Mouse (Mus musculus) stomach, postnatal 0 days (tissue): ENCODE results near the gene Gm5269. TPM values are rescaled to one million over a fixed set of nuclear protein-coding genes. Genes with fewer than 3 reads are reported as not detected.

Experiments used
- ATAC-seq: fragments of 200-750 bp; cut with Nextera tagmentation; 2 replicates; pipeline ENCODE4 v1.8.0; 2017; ENCODE audit not compliant: low FRiP score, low TSS enrichment
- DNase-seq: peaks from one replicate; pipeline ENCODE4 v3.0.0-alpha.2; 2016; ENCODE audit warnings: low spot score
- H3K27ac ChIP-seq: fragments of 300-500 bp; sonication (generic); replicated peaks from 2 replicates; pipeline ENCODE4 v1.5.1; 2014; ENCODE audit warnings: mild to moderate bottlenecking, control low read depth
- H3K27me3 ChIP-seq: fragments of 300-500 bp; sonication (generic); 2 replicates; pipeline ENCODE4 v1.6.1; 2014; ENCODE audit warnings: low read length; ENCODE audit not compliant: control insufficient read depth, insufficient read depth
- H3K36me3 ChIP-seq: fragments of 300-500 bp; sonication (generic); 2 replicates; pipeline ENCODE4 v1.6.1; 2014; ENCODE audit warnings: low read length, mixed read lengths; ENCODE audit not compliant: control insufficient read depth, insufficient read depth
- H3K4me1 ChIP-seq: fragments of 300-500 bp; sonication (generic); replicated peaks from 2 replicates; pipeline ENCODE4 v1.6.1; 2014; ENCODE audit warnings: antibody characterized with exemption; ENCODE audit not compliant: control insufficient read depth, insufficient read depth
- H3K4me2 ChIP-seq: fragments of 300-500 bp; sonication (generic); replicated peaks from 2 replicates; pipeline ENCODE4 v1.6.1; 2014; ENCODE audit warnings: low read depth, mild to moderate bottlenecking, control low read depth, moderate library complexity
- H3K4me3 ChIP-seq: fragments of 300-500 bp; sonication (generic); 2 replicates; pipeline ENCODE4 v1.5.1; 2014; ENCODE audit warnings: low read depth, low read length, control low read depth
- H3K9ac ChIP-seq: fragments of 300-500 bp; sonication (generic); 2 replicates; pipeline ENCODE4 v1.6.1; 2014; ENCODE audit warnings: mild to moderate bottlenecking, low read length, control low read depth, mixed read lengths
- H3K9me3 ChIP-seq: fragments of 300-500 bp; sonication (generic); 2 replicates; pipeline ENCODE4 v1.6.1; 2016; ENCODE audit warnings: low read length; ENCODE audit not compliant: control insufficient read depth
- CTCF ChIP-seq: IDR thresholded peaks from 2 replicates; pipeline ENCODE4 v1.5.1; 2016; ENCODE audit warnings: antibody characterized with exemption, low read depth, mild to moderate bottlenecking, moderate library complexity
- EP300 ChIP-seq: optimal IDR thresholded peaks from 2 replicates; pipeline ENCODE3; 2016; ENCODE audit warnings: antibody characterized with exemption
- WGBS: fragments of 180-500 bp; shearing (Covaris S2); extraction: QIAGEN DNeasy Blood & Tissue Kit; methylation state at CpG from one replicate; pipeline ENCODE4 v1.1.7; 2014; 5-methylcytosine and 5-hydroxymethylcytosine counted together
- polyA plus RNA-seq: library from polyadenylated mRNA; unstranded; fragments of >200 nt; fragmentation: Nextera tagmentation; extraction: Ambion mirVana; gene quantifications from 2 replicates; pipeline ENCODE4 v1.2.1, GENCODE M21; 2015

Gm5269 gene
- polyA plus RNA-seq, 1 experiment from 2014 or later, result not detected

DNA sequence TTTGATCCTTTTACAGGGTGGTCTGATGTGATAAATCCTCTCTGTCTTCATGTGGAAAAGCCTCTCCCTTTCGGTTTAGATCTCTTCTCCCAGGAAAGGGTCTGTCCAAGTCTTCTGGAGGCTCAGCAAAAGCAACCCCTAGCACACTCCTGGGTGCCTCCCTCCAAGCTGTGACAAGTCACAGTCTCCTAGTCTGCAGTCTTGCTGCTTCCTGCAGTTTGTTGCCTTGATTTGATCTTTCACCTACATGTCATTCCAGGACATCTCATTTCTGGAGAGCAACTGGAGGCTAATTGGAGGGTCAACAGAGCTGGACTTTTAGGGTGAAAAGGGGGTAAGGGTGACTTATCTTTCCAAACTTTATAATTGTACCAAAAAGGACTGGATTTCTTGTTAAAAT lies 24.8 kb downstream of the Gm5269 start:
- Histone ChIP-seq H3K9ac (no peak overlapping the region), H3K36me3 (no peaks in the 10 kb centered on the region), H3K27me3 (no peaks in the 10 kb centered on the region), H3K4me1 (no peaks in the 10 kb centered on the region), H3K4me2 (no peak overlapping the region), H3K9me3 (no peaks in the 10 kb centered on the region), H3K4me3 (no peak overlapping the region), H3K27ac (no peak overlapping the region)
- ATAC-seq (no peak), DNase-seq (no peak)
- WGBS, result 29% methylated on average over 1 of the region's 1 CpGs
- TF ChIP-seq EP300 (no peak), CTCF (no peak)

DNA sequence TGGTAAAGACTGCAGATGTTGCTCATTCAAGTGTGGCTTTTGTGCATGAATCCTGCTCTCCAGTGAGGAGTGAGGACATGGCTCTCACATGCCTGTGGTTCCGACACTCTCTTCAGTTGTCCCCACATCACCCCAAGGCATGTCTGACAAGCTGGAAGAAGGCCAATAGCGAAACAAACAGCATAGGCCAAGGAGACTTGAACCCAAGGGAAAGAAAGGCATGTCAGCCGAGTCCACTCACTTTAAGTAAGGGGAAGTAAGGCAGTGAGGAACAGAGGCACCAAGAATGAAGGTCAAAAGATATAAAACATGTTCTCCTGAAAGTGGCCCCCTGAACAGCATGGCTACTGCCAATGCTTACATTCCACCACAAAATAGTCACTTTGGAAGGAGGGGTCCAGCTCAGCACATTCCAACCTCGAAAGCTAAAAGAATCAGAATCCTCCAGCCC lies 25.5 kb downstream of the Gm5269 start:
- peaks cover 4% of the 10 kb centered on the region; the same call in 1 of the 2 replicates for H3K4me1 ChIP-seq
- no peaks in the 10 kb centered on the region for H3K27me3 ChIP-seq
- H3K27ac ChIP-seq, result peak overlapping the region; percentile 46; the same call in 1 of the 2 replicates
- TF ChIP-seq EP300 (no peak), CTCF (no peak)
- no peaks in the 10 kb centered on the region for H3K9me3 ChIP-seq
- H3K36me3 ChIP-seq, result no peaks in the 10 kb centered on the region
- ATAC-seq (peak; percentile 49; the same call in 1 of the 2 replicates), DNase-seq (no peak)
- H3K4me2 ChIP-seq, result no peak overlapping the region
- no peak overlapping the region for H3K9ac ChIP-seq
- 28% methylated on average over 4 of the region's 4 CpGs for WGBS
- no peak overlapping the region for H3K4me3 ChIP-seq

DNA sequence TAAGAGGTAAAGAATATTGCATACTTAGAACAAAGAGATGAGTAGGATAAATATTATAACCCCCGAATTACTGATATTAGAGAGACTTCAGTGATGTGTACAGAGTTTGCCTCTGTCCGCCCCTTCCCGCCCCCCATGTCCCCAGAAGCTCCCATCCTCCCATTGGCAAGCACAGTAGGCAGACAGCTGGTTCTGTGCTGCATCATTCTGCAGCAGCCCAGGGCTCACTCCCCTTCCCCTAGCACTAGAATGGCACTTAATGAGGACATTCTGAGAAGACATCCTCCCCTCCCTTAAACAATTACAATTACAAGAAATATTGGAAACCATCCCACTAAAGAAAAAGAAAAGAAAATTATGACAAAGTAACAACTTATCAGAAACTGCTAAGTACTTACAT lies 26.4 kb downstream of the Gm5269 start:
- WGBS, result 86% methylated on average over 3 of the region's 3 CpGs
- Histone ChIP-seq H3K4me1 (peaks cover 4% of the 10 kb centered on the region; the same call in 1 of the 2 replicates), H3K27me3 (no peaks in the 10 kb centered on the region), H3K9ac (no peak overlapping the region), H3K36me3 (no peaks in the 10 kb centered on the region), H3K27ac (no peak overlapping the region), H3K4me3 (no peak overlapping the region), H3K4me2 (no peak overlapping the region), H3K9me3 (no peaks in the 10 kb centered on the region)
- TF ChIP-seq EP300, result no peak
- no peak for TF ChIP-seq CTCF
- no peak for ATAC-seq
- no peak for DNase-seq

DNA sequence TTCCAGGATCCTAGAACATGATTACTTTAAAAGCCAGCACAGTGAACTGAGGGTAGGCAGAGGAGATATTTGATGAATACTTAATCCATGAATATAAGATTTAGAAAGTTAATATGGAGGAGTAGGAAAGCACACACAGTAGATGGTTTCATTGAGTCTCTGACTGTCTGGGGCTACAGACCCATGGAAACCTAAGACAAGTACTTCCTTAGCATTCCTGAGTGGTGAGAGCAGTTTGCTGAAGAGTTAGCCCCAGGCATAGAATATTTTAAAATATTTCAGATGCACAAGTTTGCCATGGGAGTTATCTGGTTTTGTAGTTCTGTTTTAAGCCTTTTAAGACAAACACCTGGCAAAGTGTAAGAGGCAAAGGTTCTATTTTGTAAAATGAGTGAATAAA lies 28.9 kb downstream of the Gm5269 start:
- no peak overlapping the region for H3K9ac ChIP-seq
- TF ChIP-seq EP300 (no peak), CTCF (no peak)

DNA sequence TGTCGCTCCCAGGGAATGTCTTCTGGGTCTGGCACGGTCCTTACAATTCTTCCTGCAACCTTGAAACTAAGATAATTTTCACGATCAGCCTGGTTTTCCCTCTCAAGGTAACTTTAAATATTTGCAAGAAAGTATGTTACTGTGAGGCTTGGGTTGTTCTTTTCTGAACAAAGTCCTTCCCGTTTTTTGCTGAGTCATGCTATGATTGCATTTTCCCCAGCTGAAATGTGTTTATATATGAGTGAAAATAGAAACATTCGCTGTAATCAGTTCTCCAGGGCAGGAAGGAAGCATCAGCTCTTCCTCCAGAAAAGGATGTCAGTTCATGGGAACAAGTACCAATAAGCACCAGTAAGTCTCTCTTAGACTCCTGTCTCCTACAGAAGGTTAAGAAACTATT lies 29.7 kb downstream of the Gm5269 start:
- H3K36me3 ChIP-seq, result no peaks in the 10 kb centered on the region
- H3K4me3 ChIP-seq, result no peak overlapping the region
- no peak for DNase-seq
- TF ChIP-seq CTCF (no peak), EP300 (no peak)
- H3K27me3 ChIP-seq, result no peaks in the 10 kb centered on the region
- no peak for ATAC-seq
- peaks cover 4% of the 10 kb centered on the region; the same call in 1 of the 2 replicates for H3K4me1 ChIP-seq
- no peak overlapping the region; the same call in 1 of the 2 replicates for H3K4me2 ChIP-seq
- no peaks in the 10 kb centered on the region for H3K9me3 ChIP-seq
- H3K27ac ChIP-seq, result 0 out of 2 replicates have a peak overlapping the region, but pooled peaks have one; percentile 53
- H3K9ac ChIP-seq, result no peak overlapping the region
- 18% methylated on average over 5 of the region's 5 CpGs for WGBS

More for the DNA sequence above, 28.9 kb downstream of the Gm5269 start:
- Histone ChIP-seq H3K9me3 (no peaks in the 10 kb centered on the region), H3K4me2 (no peak overlapping the region), H3K27me3 (no peaks in the 10 kb centered on the region), H3K4me1 (peaks cover 4% of the 10 kb centered on the region; the same call in 1 of the 2 replicates), H3K4me3 (no peak overlapping the region), H3K27ac (no peak overlapping the region), H3K36me3 (no peaks in the 10 kb centered on the region)
- no peak for ATAC-seq
- DNase-seq, result no peak

DNA sequence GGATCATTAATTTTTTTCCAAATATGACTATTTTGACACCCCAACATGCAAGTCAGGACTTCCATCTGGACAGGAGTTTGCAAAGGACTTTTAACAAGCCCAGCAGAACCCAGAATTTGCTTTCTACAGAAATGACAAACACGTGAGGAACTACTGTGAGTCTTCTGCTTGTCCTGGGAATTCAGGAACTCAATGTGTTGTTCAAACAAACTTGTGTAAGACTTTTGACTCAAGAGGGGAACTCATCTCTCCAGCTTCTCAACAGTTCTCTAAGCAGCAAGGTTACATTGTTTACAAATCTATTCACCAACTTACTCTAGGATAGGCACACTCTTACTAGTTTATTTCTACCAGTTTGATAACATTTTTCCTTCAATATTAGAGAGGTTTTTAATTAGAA lies 32.0 kb downstream of the Gm5269 start:
- no peak for ATAC-seq
- Histone ChIP-seq H3K4me1 (peaks cover 4% of the 10 kb centered on the region; the same call in 1 of the 2 replicates), H3K27me3 (no peaks in the 10 kb centered on the region), H3K4me2 (no peak overlapping the region), H3K9ac (no peak overlapping the region), H3K9me3 (no peaks in the 10 kb centered on the region), H3K4me3 (no peak overlapping the region), H3K36me3 (no peaks in the 10 kb centered on the region), H3K27ac (no peak overlapping the region)
- no peak for TF ChIP-seq EP300
- TF ChIP-seq CTCF, result no peak
- DNase-seq, result no peak
- WGBS, result 60% methylated on average over 1 of the region's 1 CpGs
